Mouse (Mus musculus) ES-Bruce4 (cell line): Measurements from ENCODE around the gene A630089N07Rik. TPM values are rescaled to one million over a fixed set of nuclear protein-coding genes. Genes with fewer than 3 reads are reported as not detected.
"Not testable (repeated sequence)": the region's sequence is repeated elsewhere in the genome, so short reads cannot be mapped to it uniquely, and the experiment has no call there.

ENCODE experiments used
- H3K27ac ChIP-seq: 2 replicates; pipeline ENCODE4 v1.5.1; 2012; ENCODE audit warnings: low read length, inconsistent platforms; ENCODE audit not compliant: insufficient read depth
- H3K27me3 ChIP-seq: 2 replicates; pipeline ENCODE4 v1.6.1; 2012; ENCODE audit warnings: mild to moderate bottlenecking, low read length, inconsistent platforms; ENCODE audit not compliant: control insufficient read depth, poor library complexity, insufficient read depth, severe bottlenecking
- H3K36me3 ChIP-seq: 2 replicates; pipeline ENCODE4 v1.6.1; 2012; ENCODE audit warnings: inconsistent platforms, mild to moderate bottlenecking, low read length, moderate library complexity; ENCODE audit not compliant: control insufficient read depth, poor library complexity, insufficient read depth, severe bottlenecking
- H3K4me1 ChIP-seq: one replicate; pipeline ENCODE4 v1.8.1; 2011; ENCODE audit warnings: low read length; ENCODE audit not compliant: control insufficient read depth, insufficient read depth
- H3K4me3 ChIP-seq: 2 replicates; pipeline ENCODE4 v1.5.1; 2011; ENCODE audit warnings: low read depth, mild to moderate bottlenecking, low read length
- H3K9ac ChIP-seq: 2 replicates; pipeline ENCODE4 v1.6.1; 2012; ENCODE audit warnings: low read depth, mild to moderate bottlenecking, inconsistent platforms; ENCODE audit not compliant: poor library complexity, severe bottlenecking
- H3K9me3 ChIP-seq: replicated peaks from 2 replicates; pipeline ENCODE4 v1.6.1; 2012; ENCODE audit warnings: mild to moderate bottlenecking, low read length, inconsistent platforms; ENCODE audit not compliant: control insufficient read depth, poor library complexity, insufficient read depth, severe bottlenecking
- CTCF ChIP-seq: IDR thresholded peaks from one replicate; pipeline ENCODE4 v1.8.1; 2011; ENCODE audit warnings: low read depth, low read length
- EP300 ChIP-seq: IDR thresholded peaks from 2 replicates; pipeline ENCODE4 v1.6.1; 2011; ENCODE audit warnings: low read depth, low read length; ENCODE audit not compliant: insufficient read depth
- POLR2A ChIP-seq: IDR thresholded peaks from one replicate; pipeline ENCODE4 v1.8.1; 2011; ENCODE audit warnings: low read length; ENCODE audit not compliant: insufficient read depth
- polyA plus RNA-seq: library from polyadenylated mRNA; stranded (reverse); fragments of >200 nt; gene quantifications from 2 replicates; pipeline ENCODE4 v1.2.4, GENCODE M21; 2011; ENCODE audit warnings: low read depth; ENCODE audit not compliant: missing spikeins, insufficient read depth, insufficient read length

A630089N07Rik gene
- polyA plus RNA-seq, 1 experiment: 32.0 TPM

- peak overlapping the region; percentile 89 for H3K27ac ChIP-seq
- TF ChIP-seq EP300 (no peak), POLR2A (no peak), CTCF (no peak)
- H3K4me1 ChIP-seq: peaks cover 3% of the 10 kb centered on the region
- 0 out of 2 replicates have a peak overlapping the region, but pooled peaks have one; percentile 30 for H3K9ac ChIP-seq
- 0 out of 2 replicates have a peak overlapping the region, but pooled peaks have one; percentile 1 for H3K4me3 ChIP-seq
- 0 out of 2 replicates have a peak, but pooled peaks cover 2% of the 10 kb centered on the region for H3K9me3 ChIP-seq
- H3K36me3 ChIP-seq: no peaks in the 10 kb centered on the region
- H3K27me3 ChIP-seq: no peaks in the 10 kb centered on the region; the same call in 1 of the 2 replicates
Measured at GRCm38 (mm10) chr16:97995849-97996615, 86.2 kb downstream of the A630089N07Rik start.

DNA sequence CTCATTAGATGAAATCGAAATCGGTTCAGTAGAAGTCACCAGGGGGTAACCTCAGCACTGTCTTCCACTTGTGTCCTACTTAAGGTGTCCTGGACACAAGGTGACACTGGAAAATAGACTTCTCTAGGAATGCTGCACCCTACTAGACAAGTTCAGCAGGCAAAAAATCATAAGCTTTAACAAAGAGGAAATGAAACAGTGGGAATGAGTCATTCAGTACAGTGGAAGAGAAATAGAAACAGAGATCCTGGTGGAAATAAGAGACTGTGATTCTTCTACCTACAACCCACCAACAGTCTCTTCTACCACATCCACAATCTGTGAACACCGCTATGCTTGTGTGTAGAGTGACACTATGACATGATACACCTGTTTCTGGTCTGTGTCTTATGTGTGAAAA lies 89.8 kb downstream of the A630089N07Rik start:
- H3K27me3 ChIP-seq, H3K36me3 ChIP-seq, H3K9ac ChIP-seq: not testable (repeated sequence)

GRCm38 (mm10) chr16:97991517-97991916 lies 90.7 kb downstream of the A630089N07Rik start:
- no peak for TF ChIP-seq POLR2A
- no peak for TF ChIP-seq EP300
- no peak for TF ChIP-seq CTCF
- H3K27ac ChIP-seq: no peak overlapping the region
- H3K4me1 ChIP-seq: no peaks in the 10 kb centered on the region
- H3K9me3 ChIP-seq: no peaks in the 10 kb centered on the region
- H3K9ac ChIP-seq: no peak overlapping the region
- no peaks in the 10 kb centered on the region for H3K36me3 ChIP-seq
- H3K4me3 ChIP-seq: no peak overlapping the region
- no peaks in the 10 kb centered on the region; the same call in 1 of the 2 replicates for H3K27me3 ChIP-seq

More for the DNA sequence above, 89.8 kb downstream of the A630089N07Rik start:
- not testable (repeated sequence) for H3K4me1 ChIP-seq, H3K4me3 ChIP-seq, H3K27ac ChIP-seq, H3K9me3 ChIP-seq

GRCm38 (mm10) chr16:97984589-97984988 lies 97.7 kb downstream of the A630089N07Rik start:
- H3K9me3 ChIP-seq: no peaks in the 10 kb centered on the region
- no peak overlapping the region for H3K4me3 ChIP-seq
- H3K36me3 ChIP-seq: no peaks in the 10 kb centered on the region
- H3K4me1 ChIP-seq: no peaks in the 10 kb centered on the region
- TF ChIP-seq POLR2A: no peak
- no peak for TF ChIP-seq CTCF
- TF ChIP-seq EP300: no peak
- H3K27me3 ChIP-seq: no peaks in the 10 kb centered on the region
- no peak overlapping the region for H3K27ac ChIP-seq
- no peak overlapping the region for H3K9ac ChIP-seq

DNA sequence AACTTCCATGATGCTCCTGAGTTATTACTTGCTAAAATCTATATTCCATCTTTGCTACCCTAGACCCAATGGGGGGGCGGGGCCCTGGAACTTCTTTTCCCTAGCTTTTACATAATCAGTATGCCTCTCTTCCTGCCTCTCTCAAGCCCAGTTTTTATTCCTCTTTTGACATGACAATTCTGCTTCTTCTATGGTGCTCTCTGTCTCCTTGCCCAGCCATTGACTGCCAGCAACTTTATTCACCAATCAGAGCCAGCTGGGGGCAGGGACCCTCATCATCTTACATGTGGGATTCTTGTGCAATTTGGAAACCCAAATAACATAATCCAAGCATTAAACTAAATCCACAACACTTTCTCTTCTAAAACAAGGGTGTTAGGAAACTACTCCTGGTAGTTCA lies 100.9 kb downstream of the A630089N07Rik start:
- no peaks in the 10 kb centered on the region for H3K4me1 ChIP-seq
- no peak overlapping the region for H3K9ac ChIP-seq
- TF ChIP-seq CTCF: no peak
- TF ChIP-seq EP300: no peak
- no peak for TF ChIP-seq POLR2A
- no peaks in the 10 kb centered on the region for H3K36me3 ChIP-seq
- H3K27me3 ChIP-seq: no peaks in the 10 kb centered on the region
- H3K27ac ChIP-seq: no peak overlapping the region
- no peak overlapping the region for H3K4me3 ChIP-seq
- H3K9me3 ChIP-seq: no peaks in the 10 kb centered on the region

DNA sequence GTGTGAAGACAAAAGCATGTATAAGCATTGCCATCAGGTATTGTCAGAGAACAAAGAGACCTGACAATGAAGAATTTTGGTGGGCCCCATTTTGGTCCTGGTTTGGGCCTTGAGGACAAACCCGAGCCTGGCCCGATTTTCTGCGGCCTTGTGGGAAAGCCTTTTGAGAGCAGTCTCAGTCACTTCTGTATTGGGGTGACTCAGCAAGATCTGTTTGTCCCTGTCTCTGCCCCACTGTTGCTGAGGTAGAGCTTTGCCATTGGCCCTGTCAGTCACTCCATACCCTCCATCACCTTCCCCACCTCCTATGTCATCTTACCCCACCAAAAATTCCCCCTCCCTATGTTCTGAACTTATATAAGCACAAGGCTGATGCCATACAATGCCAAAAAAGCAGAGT lies 104.5 kb downstream of the A630089N07Rik start:
- no peak overlapping the region for H3K9ac ChIP-seq
- H3K4me1 ChIP-seq: no peaks in the 10 kb centered on the region
- no peak for TF ChIP-seq EP300
- no peak for TF ChIP-seq POLR2A
- no peak for TF ChIP-seq CTCF
- H3K9me3 ChIP-seq: no peaks in the 10 kb centered on the region
- H3K27me3 ChIP-seq: no peaks in the 10 kb centered on the region
- no peak overlapping the region for H3K4me3 ChIP-seq
- no peaks in the 10 kb centered on the region for H3K36me3 ChIP-seq
- H3K27ac ChIP-seq: no peak overlapping the region
